Mouse (Mus musculus) megakaryocyte-erythroid progenitor cell, adult 5-6 weeks (primary cell): ENCODE measurements around the gene Pth1r. TPM values are rescaled to one million over a fixed set of nuclear protein-coding genes. Genes with fewer than 3 reads are reported as not detected.

Experiments
- ATAC-seq: replicated peaks from 2 replicates; pipeline ENCODE4 v1.8.0; 2016; ENCODE audit warnings: mild to moderate bottlenecking, inconsistent platforms; ENCODE audit not compliant: severe bottlenecking, poor library complexity, low FRiP score, low TSS enrichment
- total RNA-seq, 2 experiments: library from RNA; stranded (forward) in 1 of 2; stranded (reverse) in 1 of 2; fragments of 200-1000, 215-1000 nt in 1 of 2; fragments of >200 nt in 1 of 2; fragmentation: Nextera tagmentation in 1 of 2; gene quantifications; 2 replicates each; pipeline ENCODE4 v1.2.3; 2014 to 2017

Gene Pth1r
- total RNA-seq, 2 experiments from 2014 or later, result not detected

DNA sequence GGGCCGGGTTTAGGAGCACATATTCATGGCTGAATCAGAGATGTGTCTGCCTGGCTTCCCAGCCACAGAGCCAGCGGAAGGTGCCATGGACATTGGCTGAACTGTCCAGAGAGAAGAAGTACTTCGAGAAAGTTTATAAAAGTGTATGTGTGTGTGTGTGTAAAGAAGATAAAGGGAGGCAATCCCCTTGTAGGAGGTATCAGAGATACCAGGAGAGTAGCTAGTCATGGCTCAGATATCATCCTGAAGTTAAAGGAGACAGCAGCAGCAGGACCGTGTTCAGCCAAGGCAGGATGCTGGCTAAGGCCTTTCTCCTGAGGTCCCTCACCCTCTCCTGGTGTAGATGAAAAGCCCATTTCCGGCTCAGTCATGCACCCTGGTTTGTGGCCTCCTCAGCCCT is 4.5 kb upstream of the Pth1r start:
- no peak for ATAC-seq

DNA sequence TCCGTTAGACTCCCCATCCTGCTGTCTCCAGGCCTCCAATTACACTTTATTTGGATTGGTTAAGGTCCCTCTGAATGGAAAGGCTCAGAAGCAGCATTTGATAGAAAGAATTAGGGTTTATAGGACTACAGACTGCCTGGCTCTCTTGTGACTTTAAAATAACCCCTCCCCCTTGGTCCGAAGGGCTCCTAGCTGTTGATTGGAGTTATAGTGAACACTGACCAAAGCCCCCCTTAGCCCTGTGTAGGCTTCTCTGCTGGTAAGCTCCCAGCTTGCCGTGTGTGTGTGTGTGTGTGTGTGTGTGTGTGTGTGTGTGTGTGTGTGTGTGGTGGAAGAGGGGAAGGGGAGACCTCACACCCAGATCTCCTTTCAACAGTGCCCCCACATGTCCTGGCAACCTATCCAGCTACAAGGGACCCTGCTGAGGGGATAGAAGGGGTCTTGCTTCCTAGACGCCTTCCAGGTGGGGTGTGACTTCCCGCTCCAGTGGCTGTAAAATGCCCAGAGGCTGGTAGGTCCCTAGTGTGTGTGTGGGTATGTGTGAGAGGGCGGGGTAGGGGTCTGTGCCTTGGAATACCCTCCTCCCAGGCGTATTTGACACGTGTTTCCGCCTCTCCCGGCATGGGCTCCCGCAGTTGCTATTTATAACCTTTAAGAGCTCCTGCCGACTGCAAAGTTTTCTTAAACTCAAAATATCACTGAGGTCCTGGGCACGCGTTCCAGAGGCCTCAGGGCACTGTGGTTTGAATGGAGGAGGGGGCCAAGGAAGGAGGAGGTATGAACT is 3.7 kb upstream of the Pth1r start:
- ATAC-seq, result no peak

DNA sequence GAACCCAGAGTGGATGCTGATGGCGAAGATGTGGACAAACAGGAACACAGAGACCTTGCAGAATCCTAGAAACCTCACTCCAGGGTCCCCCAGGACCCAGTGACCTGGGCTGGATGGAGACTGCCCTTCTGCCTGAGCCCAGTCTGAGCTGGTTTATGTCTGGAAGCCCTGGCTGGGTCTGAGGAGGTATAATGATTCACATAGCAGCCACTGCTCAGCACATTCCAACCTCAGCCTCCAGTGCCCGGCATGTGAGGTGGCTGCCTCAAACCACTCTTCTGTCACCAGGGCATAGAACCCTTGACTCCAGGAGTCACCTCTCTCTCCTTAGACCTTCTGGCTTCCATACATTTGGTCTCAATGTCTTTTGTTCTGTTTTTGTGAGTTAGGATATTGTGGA is 1.5 kb upstream of the Pth1r start:
- ATAC-seq, result no peak

DNA sequence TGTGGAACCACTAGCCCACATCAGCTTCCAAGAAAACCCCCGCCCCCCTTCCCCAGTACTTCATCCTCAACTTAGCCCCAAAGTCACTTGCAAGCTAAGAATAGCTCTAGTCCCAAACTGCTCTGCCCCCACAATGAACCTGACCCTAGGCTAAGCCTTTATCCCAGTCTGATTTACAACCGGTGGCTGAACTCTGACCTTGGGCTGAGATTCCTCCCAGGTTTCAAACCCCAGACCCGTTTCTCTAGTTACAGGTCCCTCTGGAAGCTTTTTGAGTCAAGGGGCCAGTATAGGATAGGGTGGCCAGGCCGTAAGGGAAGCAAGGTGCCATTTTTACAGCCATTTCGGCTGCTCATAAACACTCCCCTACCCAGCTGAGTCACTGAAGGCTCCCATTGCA is 707 bp downstream of the Pth1r start:
- no peak for ATAC-seq

DNA sequence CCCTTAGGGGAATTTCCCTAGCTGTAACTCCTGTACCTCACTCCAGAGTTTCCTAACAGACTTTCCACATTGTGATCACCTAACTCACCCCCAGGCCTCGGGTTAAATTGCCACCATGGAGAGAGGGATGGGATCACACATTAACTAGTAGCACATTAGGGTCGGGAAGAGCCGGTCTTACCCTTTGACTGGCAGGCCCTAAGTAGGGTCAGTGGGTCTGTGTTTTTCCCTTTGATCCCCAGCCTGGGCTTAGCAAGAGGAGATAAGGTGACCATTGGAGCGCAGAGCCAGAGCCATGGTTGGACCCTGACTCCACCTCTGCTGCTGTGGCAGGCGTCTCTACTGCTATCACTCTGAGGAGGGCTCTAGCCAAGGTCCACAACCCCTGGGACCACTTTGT is 1.2 kb downstream of the Pth1r start:
- no peak for ATAC-seq

DNA sequence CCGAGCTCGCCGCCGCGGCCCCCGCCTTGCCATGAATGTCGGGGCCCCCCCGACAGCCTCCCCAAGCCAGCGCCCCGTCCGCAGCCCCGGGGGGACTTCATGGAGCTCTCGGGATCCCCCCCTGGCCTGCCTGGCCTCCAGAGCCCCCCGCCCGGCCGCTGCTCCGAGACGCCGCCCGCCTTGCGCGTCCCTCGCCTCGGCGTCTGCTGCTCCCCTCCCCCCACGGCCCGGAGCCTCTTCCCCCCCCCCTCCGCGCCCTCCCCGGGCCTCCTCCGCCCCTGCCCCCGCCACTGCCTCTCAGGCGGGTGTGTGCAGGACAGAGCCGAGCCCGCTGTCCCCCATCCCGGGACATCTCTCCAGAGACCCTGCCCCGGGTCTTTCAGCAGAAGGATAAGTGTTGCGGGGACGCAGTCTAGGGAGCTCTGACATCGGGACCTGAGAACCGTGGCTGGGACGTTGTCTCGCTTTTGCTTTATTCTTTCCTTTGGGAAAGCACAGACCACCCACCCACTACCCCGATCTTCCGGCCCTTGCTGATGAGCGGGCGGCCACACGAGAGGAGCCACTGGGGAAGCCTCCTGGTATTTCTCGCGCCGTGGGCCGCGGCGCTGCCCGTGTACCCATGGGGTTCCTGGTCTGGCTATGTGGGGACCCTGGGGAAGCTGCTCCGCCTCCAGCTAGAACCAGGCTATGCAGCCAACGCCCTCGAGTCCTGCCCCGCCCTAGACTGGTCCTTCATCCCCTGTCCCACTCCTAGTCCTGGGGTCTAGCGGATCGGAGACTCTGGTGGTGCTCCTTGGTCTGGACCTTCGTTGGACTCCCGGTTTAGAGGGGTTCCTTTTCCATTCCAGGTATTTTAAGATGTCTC is 3.3 kb downstream of the Pth1r start:
- no peak for ATAC-seq

DNA sequence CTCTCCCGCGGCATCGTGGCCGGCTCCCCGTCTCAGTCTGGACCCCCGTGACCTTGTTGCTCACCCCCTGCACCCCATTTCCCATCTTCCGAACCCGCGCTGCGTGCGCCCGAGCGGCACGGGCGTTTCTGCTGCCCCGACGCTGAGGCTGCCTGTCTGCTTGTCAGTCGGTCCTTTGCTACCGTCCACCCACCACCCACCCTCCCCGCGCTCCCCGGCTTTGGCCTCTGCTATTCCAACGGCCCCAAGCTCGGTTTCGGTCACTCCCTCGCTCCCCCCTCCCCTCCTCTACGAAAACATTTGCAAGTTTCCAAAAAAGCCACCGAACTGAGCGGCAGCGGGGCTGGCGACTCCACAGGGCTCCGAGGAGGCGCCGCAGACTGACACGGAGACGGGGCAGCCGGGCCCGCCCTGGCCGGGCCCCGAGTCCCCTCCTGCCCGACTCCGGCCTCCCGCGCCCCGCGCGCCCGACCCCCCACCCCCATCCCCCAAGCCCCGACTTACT is 3.9 kb downstream of the Pth1r start:
- ATAC-seq, result no peak

DNA sequence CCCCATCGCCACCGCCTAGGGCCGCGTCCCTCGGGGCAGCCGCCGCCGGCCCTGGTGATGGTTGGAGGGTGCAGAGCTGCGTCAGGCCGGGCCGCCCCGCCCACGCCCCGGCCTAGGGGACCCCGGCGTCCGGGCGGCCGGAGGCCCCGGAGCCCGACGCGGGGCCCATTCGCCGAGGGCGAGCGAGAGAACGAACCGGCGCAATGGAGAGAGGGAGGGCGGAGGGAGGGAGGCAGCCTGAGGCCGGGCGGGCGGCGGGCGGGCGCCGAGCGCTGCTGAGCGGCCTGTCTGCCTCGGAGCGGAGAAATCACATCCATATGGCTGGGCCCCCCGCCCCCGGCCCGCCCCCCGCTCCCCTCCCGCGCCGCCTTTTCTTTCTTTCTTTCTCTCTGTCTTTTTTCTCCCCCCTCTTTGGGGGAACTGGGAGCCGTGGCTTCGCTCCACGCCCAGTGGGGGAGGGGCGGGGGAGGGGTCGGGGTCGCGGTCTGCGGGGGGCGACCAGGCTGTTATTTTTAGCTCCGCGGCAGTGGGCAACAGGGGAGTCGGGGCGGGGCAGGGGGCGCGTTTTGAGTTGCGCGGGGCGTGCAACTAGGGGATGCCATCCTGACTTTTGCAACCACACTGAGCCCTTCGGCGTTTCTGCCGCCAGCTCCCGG is 4.5 kb downstream of the Pth1r start:
- no peak for ATAC-seq

DNA sequence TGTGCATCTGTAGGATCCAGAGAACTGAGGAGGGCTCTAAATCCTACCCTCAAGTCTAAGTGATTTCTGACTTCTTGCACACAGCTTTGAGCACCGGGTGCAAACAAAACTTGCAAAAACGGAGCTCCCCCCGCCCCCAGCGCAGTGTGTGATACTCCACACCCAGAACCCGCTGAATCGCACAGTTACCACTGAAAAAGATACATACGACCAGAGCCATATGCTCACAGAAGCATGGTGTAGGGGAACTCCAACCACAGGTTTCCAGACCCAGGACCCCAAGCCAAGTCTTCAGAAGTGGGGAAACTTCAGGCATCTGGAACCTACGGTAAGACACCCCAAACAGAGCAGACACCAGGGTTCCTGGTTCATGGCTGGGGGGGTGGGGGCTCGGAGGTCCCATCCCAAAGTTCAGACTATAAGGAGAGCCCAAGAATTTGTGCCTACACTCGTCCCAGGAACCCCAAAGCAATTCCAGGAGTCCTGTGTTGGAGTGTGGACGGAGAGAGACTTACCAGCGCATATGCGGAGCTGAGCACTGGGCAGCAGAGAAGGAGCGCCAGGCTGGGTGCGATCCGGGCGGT is 5.1 kb downstream of the Pth1r start, which contains the start of gene Myl3:
Myl3 (plus strand) TSS at position 151 of the 584 bp plus-strand sequence.
- no peak for ATAC-seq

DNA sequence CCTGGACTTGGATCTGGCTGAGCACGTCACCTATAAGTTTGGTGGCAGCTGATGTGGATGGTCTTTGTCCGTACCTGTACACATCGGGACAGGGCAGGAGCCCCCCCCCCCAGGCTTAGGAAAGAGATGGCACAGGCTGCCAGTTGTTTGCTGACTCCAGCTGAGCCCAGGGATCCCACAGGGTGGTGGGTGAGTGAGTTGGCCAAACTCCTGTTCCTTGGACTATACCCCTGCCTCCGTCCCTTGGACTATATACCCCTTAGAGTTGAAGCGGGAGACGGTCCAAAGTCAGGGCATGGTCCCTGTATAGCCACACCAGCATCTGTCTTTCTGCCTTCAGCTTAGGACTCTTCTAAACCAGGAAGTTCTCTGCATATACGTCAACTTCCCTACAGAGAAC is 7.0 kb downstream of the Pth1r start:
- ATAC-seq, result no peak

DNA sequence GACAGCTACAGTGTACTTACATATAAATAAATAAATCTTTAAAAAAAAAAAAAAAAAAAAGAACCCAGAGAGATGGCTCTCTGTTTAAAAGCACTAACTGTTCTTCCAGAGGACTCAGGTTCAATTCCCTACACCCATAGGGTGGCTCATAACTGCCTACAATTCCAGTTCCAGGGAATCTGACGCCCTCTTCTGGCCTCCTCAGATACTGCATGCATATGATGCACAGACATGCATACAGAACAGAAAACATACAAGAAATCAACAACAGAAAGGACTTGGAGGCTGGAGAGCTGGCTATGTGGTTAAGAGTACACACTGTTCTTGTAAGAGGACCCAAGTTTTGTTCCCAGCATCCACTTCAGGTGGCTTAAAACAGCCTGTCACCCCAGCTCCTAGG is 8.9 kb downstream of the Pth1r start:
- ATAC-seq, result no peak

DNA sequence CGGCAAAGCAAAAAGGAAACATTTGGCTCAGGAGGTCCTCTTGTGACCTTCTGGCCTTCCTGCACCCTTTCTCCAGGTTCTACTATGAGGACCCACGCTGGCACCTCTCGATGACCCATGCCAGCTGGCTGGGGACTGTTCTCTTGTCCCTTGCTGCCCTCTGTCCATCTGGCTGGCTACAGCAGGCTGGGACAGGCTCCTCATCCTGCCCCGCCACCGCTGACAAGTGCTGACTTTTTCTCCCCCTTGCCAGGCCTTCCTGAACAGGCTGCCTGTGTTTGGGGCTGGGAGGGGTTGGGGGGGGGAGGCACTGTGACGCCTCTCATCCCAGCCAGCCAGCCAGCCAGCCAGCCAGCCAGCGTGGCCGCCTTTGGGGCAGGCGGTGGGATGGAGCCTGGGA is 10.6 kb downstream of the Pth1r start:
- no peak for ATAC-seq

DNA sequence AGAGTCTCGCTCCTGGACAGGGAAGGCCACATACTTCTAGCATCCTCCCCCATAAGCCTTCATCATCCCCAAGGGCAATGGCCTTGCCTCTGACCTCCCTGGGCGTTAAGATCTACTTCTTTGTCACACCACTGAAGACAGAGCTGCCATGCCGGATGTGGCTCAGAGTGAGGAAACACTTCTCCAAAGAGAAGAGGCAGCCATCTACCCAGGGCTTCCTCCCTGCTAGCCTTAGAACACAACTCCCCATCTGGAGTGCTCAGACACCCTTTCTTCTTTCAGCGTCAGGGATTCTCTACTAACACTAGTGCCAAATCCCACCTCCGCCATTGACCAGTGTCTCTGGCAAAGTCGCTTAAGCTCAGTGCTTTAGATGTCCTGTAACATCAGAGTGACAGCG is 12.8 kb downstream of the Pth1r start:
- ATAC-seq, result no peak

DNA sequence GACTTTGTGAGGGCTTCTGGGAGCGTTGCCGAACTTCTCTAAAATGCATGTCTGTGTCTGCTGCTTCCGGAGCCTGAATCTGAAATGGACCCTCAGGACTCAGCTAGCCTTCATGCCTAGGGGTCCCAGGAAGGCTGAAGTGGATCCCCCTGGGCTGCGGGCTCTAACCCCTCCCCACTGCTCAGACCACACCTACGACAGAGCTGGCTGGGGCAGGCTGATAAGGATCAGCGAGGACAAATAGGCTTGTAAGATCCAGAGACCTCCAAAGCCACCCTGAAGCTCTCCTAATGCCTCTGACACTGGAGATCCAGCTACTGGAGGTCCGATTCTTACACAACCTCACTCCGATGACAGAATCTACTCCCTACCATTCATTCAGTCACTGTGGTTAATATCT is 13.8 kb downstream of the Pth1r start:
- no peak for ATAC-seq

DNA sequence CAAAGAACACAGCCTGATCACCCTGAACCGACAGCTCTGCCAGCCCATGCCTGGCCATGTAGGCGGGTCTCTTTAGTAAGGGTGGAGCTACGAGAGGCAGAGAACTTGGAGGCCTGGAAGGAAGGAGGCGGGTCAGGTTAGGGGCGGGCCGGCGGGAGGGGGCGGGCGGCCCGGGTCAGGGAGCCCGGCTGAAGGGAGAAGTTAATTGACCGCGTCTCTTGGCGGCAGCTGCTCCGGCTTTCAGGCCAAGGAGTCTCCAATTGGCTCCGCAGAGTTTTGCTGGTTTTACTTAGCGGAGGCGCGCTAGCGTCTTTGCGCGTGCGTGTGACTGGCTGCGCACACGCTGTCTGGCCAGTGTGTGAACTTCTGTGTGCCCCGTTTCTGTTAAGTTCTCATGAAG is 14.3 kb downstream of the Pth1r start:
- peak; percentile 91 for ATAC-seq

DNA sequence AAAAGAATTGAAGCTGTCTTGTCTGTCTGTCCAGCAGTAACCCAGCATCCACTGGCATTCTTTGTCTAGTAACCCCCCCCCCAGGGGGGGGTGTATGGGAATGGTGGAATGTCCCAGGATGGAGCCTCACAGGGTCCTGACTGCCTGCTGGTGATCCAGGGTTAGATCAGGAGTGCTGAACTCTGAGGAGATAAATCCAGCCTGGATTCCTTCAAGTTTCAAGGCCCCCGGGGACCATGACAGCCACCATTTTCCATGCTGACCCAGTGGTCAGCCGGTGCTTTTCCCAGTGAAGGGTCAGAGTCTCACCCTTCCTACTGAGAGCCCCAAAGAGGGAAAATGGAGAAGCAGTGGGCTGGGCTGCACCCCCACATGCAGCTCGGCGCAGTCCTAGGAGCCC is 15.1 kb downstream of the Pth1r start:
- no peak for ATAC-seq

DNA sequence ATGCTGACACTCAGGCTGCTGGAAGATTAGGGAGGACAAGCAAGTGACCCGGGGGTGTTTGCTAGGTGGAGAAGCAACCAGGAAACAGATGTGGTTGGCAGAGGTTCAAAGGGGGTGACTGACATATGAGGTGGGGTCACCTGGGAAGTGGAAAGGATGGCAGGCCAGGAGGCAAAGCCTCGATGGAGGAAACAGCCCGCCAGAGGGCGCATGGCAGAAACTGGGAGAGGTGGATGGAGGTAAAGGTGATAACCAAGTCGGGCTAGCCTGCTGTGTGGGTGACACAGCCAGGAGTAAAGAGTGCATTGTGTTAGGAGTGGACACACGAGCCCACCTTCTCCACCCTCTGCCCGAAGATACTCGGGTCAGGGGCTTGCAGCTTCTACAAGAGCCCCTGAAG is 17.1 kb downstream of the Pth1r start:
- ATAC-seq, result 0 out of 2 replicates have a peak, but pooled peaks have one; percentile 18

DNA sequence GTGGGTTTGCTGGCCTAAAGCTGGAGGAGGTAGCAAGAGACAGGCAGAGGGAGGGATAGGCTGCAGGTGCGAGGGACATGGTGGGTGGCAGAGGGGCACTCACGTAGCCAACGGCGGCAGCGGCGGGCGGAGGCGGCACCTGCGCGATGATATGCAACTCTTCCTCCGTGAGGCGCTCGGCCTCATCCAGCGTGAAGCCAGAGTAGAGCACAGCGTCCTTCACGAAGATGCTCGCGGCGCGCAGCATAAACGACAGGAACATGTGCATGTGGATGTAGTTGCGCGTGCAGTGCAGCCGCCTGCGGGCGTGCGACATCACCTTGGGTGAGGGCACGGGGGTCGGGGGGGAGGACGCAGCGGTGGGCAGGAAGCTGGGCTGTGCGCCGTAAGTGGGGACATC is 20.1 kb downstream of the Pth1r start:
- no peak for ATAC-seq

DNA sequence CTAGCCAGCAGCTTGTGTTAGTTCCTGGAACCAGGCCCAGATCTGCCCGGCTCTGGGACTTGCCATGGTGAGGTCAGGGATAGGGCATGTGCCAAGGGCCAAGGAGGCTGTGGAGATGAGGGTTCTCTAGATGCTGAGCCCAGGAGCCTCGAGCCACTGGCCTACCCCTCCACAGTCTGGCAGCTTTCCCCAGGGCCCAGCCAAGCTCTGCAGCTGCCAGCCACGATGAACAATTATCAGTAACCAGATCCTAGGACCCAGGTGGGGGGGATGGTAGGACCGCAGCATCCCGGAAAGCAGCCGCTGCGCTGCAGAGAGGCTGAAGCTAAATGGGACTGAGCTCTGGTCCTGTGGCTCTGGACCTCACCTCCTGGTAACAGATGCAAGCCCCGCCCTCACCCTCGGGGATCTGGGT is 21.2 kb downstream of the Pth1r start:
- ATAC-seq, result no peak

DNA sequence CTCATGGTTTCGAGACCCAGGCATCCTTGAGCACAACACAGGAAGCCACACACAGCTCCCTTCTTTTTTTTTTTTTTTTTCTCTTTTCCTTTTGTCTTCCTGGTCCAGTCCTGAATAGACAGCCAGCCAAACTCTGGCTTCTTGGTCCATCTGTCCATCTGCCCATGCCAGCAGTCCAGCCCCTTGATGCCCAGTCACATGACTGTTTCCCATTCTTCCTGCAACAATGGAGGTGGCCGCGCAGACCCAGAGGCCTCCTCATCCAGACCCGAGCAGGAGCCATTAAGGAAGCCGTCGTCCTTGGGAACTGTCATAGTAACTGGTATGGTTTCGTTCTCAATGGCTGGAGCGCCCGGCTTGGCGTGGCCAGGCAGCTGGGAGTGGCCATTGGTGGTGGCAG is 24.9 kb downstream of the Pth1r start:
- no peak for ATAC-seq
